Mouse (Mus musculus) bone marrow, adult 2 months (tissue): ENCODE results near the gene Polr1e.

Source experiments
- CTCF ChIP-seq: fragments of 200-500 bp; IDR thresholded peaks from 2 replicates; pipeline ENCODE4 v1.5.1; 2011; ENCODE audit warnings: low read length, control low read depth; ENCODE audit not compliant: control insufficient read depth, insufficient read depth
- POLR2A ChIP-seq: fragments of 200-500 bp; IDR thresholded peaks from 2 replicates; pipeline ENCODE4 v1.6.1; 2011; ENCODE audit warnings: low read depth, mild to moderate bottlenecking, control low read depth, low read length, borderline replicate concordance; ENCODE audit not compliant: control insufficient read depth

DNA sequence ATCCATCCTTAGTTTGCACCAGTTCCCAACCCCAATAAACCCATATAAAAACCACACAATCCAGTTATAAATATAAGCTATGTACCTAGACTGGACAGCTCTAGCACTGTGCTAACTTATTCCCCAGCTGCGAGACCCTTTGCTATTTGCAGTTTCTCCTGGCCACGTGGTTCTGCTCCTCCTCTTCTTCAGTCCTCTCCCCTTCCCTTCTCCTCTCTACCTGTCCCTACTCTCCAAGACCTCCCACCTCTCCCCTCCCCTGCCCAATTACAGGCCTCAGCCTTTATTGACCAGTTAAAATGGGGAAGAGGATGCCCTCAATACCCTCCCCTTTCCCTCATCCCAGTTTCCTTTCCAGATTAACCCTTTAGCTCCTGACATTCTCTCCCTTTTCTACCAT lies 4.8 kb upstream of the Polr1e start:
- no peak for TF ChIP-seq POLR2A
- no peak for TF ChIP-seq CTCF
